Mouse (Mus musculus): ENCODE data around the gene Slc35d1.

Slc35d1 gene

DNA sequence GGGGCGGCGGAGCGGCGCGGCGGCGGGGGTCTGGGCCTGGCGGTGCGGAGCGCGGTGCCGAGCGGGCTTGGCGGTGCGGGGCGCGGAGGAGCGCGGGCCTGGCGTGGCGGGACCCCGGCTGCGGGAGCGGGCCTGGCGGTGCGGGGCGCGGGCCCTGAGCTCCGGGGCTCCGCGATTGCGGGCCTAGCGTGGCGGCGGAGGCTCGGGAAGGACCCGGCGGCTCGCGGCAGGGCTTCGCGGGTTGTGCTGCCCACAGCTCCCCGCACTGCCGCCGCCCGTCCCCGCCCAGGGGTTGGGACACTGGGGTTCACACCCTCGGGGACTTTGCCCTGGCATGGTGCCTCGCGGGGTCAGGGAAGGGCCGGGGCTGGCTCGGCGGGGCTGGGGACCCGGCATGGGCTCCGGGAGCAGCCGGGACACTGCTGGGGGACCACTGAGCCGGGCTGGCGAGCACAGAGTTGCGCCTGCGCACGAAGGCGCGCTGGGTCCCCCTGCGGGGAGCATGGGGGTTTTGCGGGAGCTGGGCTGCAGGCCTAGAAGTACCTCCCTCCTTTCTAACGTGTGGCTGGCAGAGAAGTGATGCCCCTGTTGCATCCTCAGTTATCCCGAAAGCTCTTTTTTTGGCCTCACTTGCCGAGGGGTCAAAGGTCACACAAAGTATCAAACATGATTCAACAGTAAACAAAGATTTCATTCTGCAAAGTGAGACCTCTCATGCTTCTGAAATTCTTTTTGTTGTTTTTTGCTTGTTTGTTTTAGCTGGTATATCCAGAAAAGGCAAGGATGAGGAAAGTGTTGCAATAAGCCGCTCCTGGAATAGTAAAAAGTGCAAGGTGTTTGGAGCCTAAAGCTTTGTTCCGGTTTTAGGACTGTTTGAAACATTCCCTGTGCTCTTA lies at the start of gene Slc35d1:
Gene Slc35d1, minus strand, starts transcription at position 240 of the 896 bp plus-strand sequence.
- DNase-seq (ENCODE audit: low spot score in 2 of 2): peak; percentile 83

DNA sequence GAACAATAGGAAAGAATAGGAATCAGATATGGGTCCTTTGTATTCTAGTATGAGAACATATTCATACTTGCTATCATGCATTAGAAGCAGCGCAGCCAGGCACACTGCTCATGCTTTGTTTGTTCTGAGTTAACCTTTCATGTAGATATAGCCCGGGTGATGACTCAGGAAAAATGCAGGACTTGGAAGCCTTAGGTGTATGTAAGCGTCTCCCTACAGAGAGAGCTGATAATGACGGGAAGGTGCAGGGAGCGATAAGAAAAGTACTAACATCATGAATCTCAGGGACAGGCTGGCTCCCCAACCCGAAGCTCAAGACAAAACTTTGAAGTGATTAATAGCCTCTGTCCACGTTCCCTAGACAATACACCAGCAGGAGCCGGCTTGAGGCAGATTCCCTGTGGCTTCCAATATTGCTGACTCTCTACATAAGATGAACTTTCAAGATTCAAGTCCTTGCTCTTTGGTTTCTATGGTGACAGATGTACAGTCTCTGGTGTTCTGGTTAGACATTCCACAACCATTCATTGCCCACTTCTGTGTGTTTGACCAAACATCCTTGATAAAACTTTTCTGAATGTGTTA lies 48.9 kb upstream of the Slc35d1 start:
- DNase-seq (ENCODE audit: low spot score in 2 of 2): no peak

DNA sequence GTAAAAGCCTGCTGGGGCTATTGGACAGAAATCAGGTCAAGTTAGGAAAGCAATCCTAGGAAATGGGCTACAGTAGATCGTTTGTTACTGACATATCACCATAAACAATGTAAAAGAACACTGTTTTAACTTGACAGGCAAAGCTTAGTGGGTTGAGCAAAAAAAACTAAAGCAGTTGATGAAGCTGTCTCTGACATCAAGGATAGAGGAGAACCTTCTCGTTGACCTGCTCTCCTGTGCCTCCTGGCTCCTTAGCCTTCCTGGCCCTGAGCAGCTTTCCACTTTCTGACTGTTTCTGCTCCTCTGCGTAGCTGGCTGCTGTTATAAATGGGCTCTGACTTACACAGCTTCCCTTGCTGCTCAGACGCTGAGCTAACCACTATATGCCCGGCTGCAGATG lies 48.4 kb upstream of the Slc35d1 start:
- DNase-seq (ENCODE audit: low spot score in 2 of 2): no peak

DNA sequence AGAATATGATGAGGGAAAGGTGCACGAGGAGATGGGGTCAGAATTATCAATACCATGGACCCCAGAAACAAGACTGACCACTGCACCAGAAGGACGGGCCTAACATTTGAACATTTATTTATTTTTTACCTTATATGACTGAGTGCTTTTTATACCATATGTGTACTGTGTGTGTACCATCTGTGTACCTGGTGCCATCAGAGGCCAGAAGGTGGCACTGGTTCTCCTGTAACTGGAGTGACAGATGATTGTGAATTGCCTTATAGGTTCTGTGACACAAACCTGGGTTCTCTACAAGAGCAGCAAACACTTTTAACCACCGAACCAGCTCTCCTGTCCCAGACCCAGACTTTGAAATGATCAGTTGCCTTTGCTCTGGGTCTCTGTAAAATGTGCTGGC lies 43.9 kb upstream of the Slc35d1 start:
- DNase-seq (ENCODE audit: low spot score in 2 of 2): peak in 1 of 2 experiments; percentile 4

GRCm38 (mm10) chr4:103253846-103254245 lies 38.9 kb upstream of the Slc35d1 start:
- DNase-seq (ENCODE audit: low spot score in 2 of 2): no peak

DNA sequence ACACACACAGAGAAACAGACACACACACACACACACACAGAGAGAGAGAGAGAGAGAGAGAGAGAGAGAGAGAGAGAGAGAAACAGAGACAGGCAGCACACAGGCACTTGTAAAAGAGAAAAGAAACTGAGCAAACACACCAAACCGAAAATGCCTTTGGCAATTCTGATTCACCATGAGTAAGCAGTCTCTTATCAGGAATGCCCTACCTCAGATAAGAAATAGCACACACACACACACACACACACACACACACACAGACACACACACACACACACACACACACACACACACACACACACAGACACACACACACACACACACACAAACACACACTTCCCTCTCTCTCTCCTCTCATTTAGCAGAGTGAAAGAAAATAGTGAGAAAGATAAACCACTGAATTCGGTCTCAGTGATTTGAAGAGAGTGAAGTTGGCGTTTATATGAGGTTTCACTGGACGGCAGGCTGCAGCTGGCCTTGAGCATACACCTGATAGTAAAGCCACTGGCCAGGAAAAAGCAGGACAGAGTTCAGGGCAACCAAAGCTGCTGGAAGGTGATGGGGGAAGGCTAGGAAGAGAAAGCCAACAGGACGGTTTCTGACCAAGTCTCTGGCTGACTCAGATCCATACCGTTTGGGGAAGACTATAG lies 34.6 kb upstream of the Slc35d1 start:
- DNase-seq (ENCODE audit: low spot score in 2 of 2): no peak

DNA sequence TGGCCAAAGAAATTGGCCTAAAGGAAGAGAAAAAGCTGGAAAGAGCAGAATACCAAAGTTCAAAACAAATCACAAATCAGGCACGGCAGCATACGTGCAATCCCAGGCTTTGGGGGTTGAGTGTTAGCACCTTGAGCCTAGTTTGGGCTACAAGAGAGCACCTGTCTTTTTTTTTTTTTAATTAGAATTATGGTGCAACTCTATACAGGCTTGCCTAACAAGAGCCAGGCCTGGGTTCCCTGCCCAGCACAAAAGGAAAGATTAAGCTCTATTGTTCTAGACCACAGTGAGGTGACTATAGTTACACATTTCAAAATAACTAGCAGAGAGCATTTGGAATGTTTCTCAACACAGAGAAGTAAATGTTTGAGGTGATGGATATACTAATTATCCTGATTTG lies 32.8 kb upstream of the Slc35d1 start:
- no peak for DNase-seq (ENCODE audit: low spot score in 2 of 2)

DNA sequence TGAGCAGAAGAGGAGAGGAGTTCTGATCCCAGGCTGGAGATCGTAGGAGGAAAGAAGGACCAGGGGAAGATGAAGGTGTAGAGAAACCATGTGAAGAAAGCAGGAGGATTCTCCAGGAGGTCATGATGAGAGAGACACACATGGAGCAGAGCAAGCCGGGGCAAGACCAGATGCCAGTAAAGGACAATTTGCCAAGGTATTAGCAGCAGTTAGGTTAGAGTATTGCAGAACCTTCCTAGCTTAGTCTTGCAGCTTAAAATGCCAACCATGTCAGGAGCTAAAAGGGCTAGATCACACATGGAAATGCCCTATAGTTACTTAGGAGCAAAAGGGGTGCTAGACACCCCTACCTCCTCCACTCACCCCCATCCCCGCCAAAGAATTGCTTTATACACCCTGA lies 32.3 kb upstream of the Slc35d1 start:
- DNase-seq (ENCODE audit: low spot score in 2 of 2): no peak

GRCm38 (mm10) chr4:103232156-103232555 lies 17.2 kb upstream of the Slc35d1 start:
- no peak for DNase-seq (ENCODE audit: low spot score in 2 of 2)

DNA sequence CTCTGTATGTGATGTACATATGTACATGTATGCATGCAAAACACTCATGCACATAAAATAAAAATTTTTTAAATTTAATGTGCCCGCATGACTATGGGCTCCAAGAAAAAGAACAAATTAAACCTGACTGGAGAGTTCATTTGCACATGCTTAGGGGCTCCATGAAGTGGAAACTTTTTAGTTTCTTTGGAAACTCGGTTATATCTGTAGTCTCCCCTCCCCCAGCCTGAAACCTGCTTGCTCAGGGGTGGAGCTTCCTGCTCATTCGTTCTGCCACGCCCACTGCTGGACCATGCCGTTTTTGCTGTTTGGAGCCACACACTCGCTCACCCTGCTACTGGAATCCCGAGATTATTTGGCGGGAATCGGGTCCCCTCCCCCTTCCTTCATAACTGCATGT lies 7.9 kb upstream of the Slc35d1 start:
- no peak for DNase-seq (ENCODE audit: low spot score in 2 of 2)

DNA sequence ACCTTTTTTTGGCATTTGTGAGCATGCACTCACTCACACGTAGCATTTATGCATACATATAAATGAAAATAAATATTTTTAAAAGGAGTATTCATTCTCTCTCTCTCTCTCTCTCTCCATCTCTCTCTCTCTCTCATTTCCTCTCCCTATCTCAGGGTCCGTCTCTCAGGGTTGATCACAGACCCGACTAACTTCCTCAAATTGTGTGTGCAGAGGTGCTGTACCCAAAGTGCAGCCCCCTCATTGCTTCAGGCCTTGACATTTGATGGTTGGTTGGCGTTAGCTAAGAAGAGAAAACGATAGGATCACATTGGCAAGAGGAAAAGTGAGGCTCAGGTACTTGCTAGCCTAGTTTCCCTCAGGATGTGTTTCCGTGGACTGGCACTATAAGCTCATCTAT lies 6.8 kb upstream of the Slc35d1 start:
- DNase-seq (ENCODE audit: low spot score in 2 of 2): no peak

DNA sequence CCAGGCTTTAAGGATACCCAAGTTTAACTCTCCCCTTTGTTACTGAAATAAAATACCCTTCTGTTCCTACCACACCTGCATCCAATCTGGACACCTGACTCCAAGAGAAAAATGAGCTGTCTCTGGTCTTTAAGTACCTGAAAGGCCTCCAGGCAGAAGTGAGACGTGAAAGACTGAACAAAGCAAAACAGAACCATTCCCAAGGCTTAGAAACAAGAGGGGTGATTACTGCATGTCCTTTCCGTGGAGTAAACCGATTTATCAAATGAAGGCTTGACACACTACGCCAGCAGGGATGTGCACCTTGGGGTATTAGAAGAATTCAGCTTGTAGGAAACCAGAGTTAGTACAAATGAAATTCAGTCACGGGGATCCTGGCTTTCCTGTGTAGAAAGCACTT lies 4.0 kb upstream of the Slc35d1 start:
- DNase-seq (ENCODE audit: low spot score in 2 of 2): no peak

GRCm38 (mm10) chr4:103216046-103216445 lies 1.1 kb upstream of the Slc35d1 start:
- no peak for DNase-seq (ENCODE audit: low spot score in 2 of 2)

DNA sequence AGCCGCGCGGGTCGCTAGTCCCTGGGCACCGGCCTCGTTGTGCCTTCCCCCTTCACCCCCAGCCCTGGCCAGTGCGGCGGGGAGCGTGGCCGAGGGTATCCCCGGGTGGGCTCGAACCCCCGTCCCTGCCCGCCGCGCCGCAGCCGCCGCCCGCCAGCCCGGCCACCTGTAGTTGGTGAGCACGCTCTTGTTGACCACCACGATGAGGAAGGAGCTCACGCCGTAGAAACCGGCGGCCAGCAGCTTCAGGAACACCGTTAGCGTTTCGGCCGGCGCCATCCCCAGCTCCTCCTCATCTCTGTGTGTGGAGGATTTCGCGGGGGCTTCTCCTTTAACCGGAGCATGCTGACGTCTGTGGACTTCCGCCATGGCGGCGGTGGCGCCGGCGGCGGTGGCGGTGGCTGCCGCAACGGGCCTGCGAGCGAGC lies 453 bp downstream of the Slc35d1 start:
- peak; percentile 69 to 71 for DNase-seq (ENCODE audit: low spot score in 2 of 2)

DNA sequence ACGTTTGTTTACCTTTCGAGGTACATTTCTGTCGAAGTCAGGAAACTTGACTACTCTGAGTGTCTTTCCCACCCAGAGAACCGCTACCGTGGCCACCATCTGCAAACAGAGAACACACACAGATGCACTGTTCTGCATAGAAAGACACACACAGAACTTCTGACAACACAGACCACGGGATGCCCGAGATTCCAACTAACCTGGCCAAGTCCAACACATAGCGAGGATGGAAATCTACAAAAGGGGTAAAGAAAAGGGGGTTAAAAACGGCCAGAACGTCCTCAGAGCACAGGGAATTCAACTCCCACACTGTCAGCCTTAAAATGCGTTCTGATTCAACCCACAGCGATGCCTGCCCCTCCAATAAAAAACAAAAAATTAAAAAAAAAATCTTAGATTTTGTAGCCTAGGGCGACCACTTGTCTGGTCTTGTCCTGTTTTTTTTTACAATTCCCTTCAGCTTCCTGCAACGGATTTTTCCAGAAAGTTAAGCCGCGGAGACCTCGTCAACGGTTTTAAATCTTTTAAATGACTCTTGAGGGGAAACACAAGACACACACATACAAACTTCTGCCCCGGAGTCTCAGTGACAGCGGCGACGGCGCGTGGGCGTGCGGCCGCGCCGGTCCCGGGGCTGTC lies 986 bp downstream of the Slc35d1 start:
- no peak for DNase-seq (ENCODE audit: low spot score in 2 of 2)

GRCm38 (mm10) chr4:103208553-103208952 lies 6.4 kb downstream of the Slc35d1 start:
- no peak for DNase-seq (ENCODE audit: low spot score in 2 of 2)

DNA sequence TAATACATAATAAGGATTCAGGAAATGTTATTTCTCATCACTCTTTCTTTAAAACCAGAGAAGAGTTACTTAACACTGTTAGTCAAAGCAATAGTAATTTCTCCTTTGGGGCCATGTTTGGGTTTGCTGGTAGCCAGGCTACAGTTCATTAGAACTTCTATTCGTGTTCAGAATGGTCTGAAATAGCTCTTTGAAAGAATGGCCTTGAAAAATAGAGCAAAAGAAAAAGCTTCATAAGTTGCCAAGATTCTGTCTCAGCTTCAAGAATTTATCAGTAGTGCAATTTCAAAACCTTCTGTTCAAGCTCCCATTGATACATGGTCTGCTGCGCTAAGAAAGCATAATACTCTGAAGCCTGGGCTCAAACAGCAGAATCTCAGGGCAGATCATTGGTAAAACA lies 11.3 kb downstream of the Slc35d1 start:
- DNase-seq (ENCODE audit: low spot score in 2 of 2): no peak

GRCm38 (mm10) chr4:103200046-103200445 lies 14.9 kb downstream of the Slc35d1 start:
- no peak for DNase-seq (ENCODE audit: low spot score in 2 of 2)

DNA sequence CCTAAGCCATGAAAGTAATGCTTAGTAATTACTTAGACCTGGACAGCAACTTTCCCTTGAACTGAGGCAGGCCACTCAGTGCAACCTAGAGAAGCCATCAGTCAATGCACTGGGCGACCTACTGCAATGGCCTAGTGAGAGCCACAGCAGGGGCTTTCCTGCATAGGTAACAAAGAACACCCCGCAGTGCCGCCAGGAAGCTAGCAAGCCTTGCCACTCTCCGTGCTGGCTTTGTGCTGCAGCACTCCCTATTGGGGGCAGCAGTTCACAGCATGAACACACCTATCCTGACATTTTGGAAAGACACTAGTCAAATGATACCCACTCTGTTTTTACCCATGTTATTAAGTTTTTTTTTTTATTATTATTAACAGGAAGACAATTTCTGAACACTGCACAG lies 15.9 kb downstream of the Slc35d1 start:
- DNase-seq (ENCODE audit: low spot score in 2 of 2): peak in 1 of 2 experiments; percentile 42

DNA sequence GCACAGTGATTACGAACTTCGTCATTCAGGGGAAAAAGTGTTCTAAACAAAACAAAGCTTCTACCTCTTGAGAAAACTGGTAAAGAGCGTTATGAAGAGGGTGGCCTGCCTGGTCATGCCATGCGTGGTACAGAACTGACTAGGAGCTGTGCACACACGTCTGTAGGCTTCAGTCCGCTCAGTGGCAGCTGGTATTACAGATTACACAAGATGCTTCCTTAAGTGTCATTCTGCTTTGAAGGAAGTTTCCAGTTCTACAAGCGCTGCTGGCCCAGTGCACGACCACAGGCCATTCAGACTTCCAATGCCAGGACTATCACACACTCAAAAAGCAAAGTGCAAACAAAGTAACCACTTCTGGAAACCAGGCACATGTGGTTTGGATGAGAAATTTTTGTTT lies 17.6 kb downstream of the Slc35d1 start:
- no peak for DNase-seq (ENCODE audit: low spot score in 2 of 2)

DNA sequence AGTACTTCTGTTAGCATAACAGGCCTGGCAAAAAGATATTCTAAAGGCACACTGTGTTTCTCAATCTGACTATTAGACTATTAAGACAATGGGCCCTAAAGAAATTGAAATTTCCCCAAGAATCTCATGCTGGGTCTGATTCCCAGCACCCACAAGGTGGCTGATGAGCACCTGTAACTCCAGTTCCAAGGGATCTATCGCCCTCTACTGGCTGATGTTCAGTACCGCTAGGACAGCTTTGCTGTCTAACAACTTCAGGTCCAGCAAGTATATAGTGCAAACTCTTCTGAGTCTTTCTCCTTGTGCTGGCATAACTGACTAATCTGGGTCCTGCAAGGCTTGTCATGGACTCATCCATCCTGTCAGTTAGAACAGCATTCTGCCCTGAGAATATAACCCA lies 22.5 kb downstream of the Slc35d1 start:
- DNase-seq (ENCODE audit: low spot score in 2 of 2): no peak

Measured in thymus, postnatal 10 days (tissue).